Mouse (Mus musculus): ENCODE measurements around the gene Gm21974.
"Not testable (repeated sequence)": the region's sequence is repeated elsewhere in the genome, so short reads cannot be mapped to it uniquely, and the experiment has no call there.

The Gm21974 gene

DNA sequence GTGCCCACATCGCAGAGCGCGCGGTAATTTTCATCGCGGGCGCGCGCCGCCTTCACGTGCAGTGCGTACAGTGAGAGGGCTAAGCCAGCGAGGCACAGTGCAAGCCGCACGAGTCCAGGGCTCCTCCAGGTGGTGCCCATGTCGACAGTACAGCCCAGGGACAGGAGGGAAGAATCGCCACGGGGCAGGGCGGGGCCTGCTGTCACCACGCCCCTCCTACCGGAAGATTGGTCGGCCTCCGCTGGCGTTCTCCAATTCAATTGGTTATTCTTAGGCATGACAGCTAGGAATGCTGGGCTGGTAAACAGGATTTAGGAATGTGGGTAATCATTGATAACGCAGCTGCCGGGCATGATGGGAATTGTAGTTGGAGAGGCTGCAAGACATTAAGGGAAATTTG is at the start of gene Gm21974, which contains the start of gene Vkorc1:
Gm21974 (minus strand) TSS at position 13 of the 400 bp plus-strand sequence.
Vkorc1 (minus strand) TSS at position 176 of the 400 bp plus-strand sequence.
- peak; percentile 85 for DNase-seq (ENCODE audit: low spot score)

DNA sequence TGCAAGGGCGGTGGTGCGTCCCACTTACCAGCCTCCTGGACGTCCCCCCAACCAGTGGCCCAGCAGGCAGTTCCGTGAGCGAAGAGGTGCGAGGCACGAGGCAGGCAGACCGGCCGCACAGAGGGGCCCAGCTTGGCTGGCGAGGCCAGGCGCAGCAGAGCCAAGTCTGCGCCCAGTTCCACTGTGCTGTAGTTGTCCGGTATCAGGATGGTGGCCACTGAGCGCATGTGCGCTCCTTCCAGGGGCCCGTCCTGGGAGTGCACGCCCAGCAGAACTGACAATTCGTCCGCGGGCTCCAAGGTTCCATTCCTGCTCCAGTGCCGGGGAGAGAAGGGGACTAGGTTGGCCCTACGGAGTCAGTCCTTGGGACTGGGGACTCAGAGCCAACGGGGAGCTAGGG is 49.4 kb upstream of the Gm21974 start:
- DNase-seq (ENCODE audit: low spot score), result no peak

DNA sequence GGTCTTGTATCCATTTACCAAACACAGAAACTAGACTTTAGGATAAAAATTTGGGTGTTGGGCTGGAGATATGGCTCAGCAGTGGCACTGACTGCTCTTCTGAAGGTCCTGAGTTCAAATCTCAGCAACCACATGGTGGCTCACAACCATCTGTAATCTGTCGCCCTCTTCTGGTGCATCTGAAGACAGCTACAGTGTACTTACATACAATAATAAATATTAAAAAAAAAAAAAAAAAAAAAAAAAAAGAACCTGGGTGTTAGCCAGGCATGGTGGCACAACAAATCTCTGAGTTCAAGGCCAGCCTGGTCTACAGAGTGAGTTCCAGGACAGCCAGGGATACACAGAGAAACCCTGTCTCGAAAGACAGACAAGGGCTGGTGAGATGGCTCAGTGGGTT is 46.8 kb upstream of the Gm21974 start:
- not testable (repeated sequence) for DNase-seq (ENCODE audit: low spot score)

DNA sequence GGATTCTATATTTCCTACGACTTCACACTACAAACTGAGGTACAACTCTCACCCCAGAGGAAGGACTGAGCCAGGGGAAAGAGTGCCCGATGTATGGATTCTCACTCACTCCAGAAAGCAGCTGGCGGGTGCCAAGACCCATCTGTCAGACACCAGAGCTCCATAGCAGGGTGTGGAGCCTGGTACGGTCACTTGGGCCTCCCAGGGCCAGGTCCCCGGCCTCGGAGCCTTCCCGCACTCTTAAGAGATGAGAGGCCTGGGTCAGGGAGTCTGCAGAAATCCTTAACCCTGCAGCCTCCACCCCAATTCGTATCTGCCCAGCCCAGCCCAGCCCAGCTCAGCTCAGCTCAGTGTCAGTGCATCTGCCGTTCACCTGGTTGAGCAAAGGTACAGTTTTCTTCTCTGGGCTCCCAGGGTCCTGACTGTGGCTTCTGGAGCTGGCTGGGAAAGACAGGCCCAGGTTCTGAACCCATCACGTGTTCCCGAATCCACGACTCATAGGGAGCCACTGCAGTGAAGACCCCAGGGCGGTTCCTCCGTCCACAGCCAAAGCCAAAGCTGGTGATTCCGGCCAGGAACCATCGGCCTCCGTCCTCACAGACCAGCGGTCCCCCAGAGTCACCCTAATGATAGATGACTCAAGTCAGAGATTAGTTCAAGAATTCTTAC is 41.1 kb upstream of the Gm21974 start:
- no peak for DNase-seq (ENCODE audit: low spot score)

DNA sequence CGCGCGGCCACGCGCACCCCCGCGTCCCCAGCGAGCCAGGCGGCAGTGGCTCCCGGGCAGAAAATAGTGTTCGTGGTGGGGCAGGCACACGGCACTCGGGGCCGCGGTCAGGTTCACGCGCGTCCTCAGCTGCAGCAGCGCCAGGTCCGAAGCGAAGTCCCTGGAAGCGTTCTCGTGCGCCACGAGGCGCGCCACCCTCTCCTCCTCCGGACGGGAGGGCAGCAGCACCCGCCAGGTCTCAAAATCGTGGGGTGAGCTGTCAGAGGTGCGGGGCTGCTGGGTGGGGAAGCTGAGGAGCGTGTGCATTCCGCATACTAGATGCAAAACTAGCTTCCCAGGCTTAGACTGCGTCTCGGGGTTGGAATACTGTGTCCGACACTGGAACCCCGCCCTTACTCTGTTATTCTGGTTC is 40.5 kb upstream of the Gm21974 start:
- no peak for DNase-seq (ENCODE audit: low spot score)

DNA sequence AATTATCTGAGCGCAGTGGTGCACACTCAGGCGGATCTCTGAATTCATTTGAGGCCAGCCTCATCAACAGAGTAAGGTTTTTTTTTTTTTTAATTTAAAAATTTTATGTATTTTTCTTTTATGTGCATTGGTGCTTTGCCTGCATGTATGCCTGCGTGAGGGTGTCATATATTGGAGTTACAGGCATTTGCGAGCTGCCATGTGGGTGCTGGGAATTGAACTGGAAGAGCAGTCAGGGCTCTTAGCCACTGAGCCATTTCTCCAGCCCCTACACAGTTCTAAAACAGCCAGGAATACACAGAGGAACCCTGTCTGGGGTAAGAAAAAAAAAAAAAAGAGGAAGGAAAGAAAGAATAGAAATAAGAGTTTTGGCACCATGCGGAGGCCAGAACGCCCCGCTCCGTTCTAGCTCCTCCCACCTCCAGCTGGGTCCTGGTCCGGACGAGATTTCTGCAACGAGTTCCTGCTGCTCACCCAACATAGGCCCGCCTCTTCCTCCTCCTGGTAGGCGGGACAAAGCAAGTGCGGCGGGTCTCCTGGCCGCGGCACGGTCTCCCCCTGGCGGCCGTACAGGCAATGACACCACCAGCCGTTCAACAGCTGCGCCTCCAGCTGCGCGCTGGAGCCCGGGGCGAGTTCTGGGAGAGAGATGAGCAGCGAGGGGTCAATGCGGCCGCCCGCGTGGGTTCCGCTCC is 39.9 kb upstream of the Gm21974 start:
- DNase-seq (ENCODE audit: low spot score), result peak; percentile 90

DNA sequence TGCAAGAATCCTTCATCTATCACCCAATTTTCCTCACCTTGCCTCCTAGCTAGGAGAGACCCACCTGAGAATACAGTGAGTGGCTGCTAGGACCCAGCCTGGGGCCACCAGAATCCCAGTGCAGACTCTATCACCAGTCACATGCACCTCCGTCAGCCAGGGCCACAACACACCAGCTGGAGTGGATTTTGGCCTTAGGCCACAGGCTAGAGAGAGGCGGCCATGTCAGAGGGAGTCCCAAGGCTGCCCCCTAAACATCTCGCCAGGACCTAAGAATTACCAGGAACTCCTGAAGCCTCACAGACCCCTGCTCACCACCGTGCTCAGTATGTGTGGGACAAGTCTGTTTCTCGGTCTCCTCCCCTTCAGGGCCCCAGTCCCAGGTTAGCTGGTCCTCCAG is 38.8 kb upstream of the Gm21974 start:
- DNase-seq (ENCODE audit: low spot score), result no peak

DNA sequence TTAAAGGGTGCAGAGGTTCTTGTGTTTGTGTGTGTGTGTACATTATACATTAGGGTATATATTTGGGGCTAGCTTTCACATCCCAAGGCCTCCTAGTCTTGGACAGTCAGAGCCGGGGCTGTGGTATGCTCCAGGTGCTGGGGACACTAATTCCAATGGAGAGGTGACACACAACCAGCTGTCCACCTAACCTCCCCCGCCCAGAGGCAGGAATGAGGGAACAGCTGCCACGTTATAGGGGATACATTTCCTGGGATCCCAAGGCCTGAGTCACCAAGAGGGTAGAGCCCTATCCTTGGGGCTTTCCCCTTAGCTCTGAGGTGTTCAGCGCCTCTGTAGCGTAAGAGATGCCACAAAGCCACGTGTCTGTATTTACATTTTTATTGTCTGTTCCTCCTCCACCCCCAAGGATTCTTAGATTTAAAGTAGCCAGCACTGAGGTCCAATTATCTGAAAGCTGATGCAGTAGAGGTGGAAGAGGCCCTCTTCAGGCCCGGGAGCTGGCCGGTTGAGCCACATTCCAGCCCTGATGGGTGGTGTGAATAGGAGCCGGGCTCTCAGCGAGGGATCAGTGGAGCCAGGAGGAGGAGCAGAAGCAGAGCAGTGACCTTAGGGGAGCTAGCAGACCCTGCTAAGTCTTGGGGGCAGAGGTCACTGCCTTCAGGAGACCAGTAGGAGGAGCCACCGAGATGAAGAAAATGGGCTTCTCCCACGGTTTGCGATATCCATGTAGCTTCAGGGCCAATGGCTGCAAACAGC is 37.2 kb upstream of the Gm21974 start:
- no peak for DNase-seq (ENCODE audit: low spot score)

DNA sequence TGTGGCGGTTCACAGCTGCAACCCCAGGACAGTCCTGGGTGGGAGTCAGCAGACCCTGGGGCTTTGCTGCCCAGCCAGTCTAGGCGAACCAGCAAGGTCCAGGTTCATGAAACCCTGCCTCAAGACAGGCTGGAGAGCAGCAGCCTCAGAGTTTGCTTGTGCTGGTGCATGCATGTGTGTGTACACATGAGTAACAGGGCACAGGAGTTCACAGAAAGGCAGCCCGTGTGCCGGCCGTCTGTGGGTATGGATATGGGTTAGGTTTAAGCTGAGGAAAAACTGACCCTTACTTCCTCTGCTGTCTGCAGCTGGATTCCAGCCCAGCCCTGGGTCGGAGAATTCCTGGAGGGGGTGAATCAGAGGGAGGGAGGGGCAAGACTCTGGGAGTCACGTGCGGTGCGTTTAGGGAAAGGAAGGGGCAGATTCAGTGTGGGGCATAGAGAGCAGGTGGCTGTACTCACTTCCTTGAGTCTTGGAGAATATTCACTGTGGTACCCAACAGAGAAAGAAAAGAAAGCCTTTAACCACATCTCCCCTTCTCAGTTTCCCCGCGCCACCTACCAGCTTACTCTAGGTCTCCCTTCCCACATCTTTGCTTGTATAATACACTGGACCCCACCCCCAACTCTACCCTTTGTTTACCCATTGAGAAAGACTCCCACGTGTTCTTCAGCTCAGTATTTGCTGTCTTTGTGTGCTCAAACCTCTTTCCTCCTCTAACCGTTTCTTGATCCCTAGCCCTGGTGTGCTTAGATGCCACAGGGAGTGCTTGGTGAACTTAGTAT is 36.3 kb upstream of the Gm21974 start:
- no peak for DNase-seq (ENCODE audit: low spot score)

DNA sequence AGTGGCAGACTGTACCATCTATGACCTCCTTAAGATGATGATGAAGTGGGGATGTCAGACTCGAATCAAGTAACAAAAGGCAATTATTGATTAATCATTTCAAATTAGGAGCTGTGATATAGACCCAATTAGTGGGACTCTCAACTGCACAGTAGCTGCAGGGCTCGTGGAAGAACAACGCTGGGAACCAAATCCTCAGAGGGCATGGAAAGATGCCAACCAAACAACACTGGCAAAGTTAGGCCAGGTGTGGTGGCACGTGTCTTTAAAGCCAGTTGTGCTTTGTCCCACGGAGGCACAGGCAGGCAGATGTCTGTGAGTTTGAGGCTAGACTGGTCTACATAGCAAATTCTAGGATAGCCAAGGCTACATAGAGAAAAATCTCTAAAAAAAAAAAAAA is 35.4 kb upstream of the Gm21974 start:
- no peak for DNase-seq (ENCODE audit: low spot score)

DNA sequence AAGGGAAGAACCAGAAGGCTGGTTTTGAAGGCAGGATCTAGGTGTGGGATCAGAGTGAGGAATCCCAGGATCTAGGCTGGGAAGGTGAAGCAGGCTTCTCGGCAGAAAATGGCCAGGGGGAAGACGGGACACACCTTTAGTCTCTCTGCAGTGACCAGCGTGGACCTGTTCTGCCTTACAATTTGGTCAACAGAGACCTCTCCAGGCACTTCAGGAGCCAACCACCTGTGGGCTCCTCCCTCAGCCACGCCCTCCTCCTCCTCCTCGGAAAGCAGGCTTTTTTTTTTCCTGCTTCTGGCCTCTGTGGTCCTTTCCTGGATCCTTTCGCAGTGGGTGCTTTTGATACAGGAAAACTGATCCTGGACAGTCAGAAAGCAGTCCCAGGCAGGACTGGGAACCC is 34.7 kb upstream of the Gm21974 start, which contains the start of gene Prss8:
Prss8 (minus strand) TSS at position 182 of the 400 bp plus-strand sequence.
- no peak for DNase-seq (ENCODE audit: low spot score)

DNA sequence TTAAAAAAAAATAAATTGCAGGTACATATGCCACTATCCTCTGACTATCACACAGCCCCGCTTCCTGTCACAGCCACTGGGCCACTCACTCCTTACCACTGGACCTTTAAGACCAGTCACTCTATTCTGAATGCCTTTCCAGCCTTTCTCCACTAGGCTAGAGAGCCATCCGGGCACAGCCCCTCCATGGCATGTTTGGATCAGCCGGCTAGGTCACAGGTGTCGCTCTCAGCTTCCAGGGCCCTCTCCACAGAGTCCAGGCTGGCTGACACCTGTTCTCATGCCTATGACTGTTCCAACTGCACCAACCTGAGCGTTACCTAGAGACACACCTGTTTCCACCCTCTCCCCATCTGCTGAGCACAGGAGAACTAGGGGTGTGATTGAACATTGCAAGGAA is 33.3 kb upstream of the Gm21974 start:
- DNase-seq (ENCODE audit: low spot score), result no peak

DNA sequence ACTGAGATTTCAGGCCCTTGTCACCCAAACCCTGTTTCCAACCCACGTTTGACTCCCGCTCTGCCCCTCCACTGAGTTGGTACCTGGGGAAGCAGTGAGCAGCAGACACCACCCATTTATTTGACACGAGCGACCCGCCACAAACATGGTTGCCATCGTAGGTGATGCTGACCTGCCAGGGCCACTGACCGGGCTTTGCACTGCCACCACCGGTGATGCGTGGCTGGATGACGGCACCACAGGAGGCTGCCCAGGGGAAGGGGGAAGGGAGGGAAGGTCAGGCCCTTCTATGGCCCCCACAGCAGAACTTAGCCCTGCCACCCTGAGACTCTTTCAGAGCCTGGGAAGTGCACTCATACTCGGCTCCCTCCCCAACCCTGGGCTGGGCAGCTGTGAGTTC is 32.5 kb upstream of the Gm21974 start:
- DNase-seq (ENCODE audit: low spot score), result no peak

DNA sequence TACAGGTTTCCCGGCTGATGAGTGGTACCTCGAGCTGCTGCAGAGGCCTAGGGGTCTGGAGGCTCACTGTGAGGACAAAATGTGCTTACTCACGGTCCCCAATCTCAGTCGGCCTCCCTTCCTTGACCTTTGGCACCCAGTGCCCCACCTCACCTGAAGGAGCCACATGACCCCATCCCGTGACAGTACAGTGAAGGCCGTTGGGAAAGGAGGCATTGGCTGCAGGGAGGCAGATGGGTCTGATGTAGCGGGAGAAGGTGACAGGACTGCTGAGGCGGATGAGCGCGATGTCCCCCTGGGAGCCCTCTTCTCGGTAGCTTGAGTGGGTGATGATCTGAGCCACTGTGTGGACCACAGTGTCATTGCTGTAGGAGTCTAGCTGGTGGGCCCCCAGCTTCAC is 31.6 kb upstream of the Gm21974 start:
- DNase-seq (ENCODE audit: low spot score), result no peak

DNA sequence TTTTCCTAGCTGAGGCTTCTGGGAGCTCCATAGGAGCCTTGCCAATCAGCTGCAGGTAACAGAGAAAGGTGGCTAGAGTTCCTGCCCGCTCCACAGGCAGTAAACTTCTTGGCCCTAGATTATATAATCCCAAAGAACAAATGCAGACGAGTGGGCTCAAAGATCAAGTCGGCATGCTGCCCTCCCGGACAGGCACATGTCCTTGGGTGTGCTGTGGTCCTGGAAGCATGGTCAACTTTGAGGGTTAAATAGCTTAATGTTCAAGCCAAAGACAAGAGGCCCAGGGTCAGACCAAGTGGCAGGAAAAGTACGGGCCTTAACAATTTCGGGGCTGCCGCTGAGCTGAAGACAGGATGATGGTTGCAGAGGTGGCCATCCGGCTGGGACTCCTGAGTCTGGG is 30.8 kb upstream of the Gm21974 start:
- no peak for DNase-seq (ENCODE audit: low spot score)

DNA sequence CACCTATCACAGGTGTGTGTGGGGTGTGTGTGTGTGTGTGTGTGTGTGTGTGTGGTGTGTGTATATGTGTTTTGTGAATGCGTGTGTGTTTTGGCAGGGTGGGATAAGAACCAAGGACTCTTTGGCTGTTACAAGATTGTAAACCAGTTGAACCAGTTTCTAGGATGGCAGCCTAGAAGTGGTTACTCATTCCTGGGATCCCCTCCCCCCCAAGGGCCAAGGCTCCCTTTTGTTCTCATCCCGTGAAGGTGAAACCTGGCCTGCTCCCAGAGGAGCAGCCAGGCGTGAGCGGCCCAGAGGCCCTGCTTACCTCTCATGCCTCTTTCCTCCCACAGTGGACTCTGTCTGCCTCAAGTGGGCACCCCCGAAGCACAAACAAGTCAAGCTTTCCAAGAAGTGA is 30.0 kb upstream of the Gm21974 start:
- DNase-seq (ENCODE audit: low spot score), result no peak

DNA sequence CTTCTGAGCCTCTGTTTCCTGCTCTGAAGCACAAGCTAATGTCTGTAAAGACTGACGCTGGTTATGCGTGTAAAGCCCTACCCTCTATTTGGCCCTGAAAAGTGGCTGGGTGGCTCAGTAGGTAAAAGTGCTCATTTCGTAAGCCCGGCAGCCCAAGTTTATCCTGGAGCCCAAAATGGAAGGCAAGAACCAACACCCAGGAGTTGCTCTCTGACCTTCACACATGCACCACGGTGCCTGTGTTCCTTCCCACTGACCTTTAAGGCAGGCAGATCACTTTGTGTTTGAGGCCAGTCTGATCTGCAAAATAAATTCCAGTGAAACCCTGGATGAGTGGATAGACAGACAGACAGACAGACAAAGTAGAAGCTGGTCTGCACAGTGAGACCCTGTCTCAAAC is 28.5 kb upstream of the Gm21974 start:
- DNase-seq (ENCODE audit: low spot score), result no peak

DNA sequence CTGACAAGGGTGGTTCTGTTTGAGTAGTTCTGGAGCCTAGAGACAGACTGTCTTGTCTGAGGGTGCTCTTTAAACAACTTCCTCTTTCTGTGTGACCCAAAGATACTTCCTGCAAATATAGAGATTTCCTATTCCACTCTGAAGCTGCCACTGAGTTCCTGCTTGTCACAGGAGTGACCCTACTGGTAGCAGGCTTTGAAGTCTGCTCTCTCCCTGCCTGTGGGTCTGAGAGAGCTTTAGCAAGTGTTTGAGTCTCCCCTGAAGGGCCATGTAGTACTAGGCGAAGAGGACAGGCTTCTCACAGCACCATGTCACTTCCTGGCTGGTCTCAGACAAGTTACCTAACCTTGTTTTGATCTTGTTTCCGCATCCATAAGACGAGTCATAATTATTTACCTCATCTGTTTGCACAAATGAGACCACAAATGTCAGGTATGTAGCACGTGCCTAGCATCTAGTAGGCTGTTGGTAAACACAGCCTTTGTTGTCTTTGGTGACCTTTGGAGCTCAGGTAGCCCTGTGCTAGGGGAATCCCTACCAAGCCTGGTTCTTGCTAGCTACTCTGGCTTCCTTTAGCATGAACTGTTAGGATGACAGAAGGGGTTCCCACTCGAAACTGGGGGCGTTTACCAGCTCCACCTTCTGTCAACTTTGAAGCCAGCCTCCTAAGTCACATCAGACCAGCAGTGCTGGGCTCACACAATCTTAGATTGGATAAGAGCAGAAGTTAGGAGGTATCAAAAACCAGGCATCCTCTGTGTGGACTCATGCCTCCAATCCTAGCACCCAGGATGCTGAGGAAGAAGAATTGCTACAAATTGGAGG is 27.4 kb upstream of the Gm21974 start:
- DNase-seq (ENCODE audit: low spot score), result no peak

DNA sequence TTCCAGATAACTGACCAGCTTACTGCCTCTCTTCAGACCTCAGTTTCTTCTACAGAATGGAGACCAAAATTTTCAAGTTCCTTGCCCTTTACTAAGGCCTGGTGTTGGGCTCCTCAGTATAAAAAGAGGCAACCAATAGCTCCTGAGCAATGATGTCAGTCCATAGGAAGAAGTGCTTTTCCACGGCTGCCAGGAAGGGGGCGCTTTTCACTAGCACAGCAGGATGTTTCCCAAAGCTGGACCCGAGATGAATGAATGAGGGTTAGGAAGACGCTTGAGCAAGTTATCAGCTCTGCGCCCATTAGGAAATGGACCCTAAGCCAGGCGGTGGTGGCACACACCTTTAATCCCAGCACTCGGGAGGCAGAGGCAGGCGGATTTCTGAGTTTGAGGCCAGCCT is 26.3 kb upstream of the Gm21974 start:
- DNase-seq (ENCODE audit: low spot score), result no peak

DNA sequence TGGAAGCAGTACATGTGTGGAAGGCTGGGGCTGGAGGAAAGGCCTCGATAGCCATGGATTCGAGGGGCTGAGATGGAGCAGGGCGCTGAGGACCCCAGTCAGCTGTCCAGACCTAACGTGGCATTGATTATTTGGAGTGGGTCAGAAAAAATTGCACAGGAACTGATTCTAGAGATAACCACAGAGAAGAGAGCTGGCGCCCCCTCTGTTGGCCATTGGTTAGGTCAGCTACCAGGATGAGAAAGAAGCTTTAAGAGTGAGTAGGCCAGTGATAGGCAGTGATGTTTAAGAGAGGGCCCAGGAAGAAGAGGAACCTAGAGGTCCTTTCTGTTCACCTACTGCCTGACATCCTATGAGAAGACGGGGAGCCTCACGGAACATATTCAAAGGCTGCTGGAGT is 24.0 kb upstream of the Gm21974 start:
- DNase-seq (ENCODE audit: low spot score), result no peak

DNA sequence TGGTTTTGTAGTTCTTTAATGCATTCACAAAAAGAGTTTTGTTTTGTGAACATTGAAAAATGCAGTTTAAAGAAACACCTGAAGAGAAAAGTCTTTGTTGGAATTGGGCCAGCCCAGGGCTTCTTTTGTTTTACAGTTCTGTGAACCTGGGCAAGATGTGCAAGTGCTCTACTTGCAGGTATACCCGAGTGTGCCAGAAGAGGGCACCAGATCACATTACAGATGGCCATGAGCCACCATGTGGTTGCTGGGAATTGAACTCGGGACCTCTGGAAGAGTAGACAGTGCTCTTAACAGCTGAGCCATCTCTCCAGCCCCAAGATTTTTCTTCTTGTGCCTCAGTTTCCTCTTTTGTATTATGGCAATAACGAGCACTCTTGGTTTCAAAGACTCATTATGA is 22.9 kb upstream of the Gm21974 start:
- peak; percentile 38 for DNase-seq (ENCODE audit: low spot score)

Data from spleen, adult 12 weeks (tissue).